Mouse (Mus musculus): ENCODE measurements around the gene Recql5.

Recql5 gene

DNA sequence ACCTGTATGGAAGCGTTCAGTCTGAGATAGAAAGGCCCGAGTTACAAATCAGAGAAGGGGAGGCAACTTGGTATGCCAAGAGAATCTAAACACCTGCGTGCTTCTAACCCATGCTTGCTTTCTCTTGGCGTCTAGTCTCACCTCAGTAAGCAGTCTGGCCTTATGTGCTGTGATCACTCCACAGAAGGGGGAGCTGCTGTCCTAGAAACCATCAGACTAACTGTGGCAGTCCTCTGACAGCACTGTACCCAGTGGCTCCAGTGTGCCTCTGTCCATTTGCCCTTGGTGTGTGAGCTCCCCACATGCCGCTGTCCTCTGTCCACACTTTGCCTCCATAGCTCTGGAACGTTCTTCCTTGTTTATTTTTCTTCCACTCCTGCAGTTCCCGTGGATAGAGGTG is 8.7 kb upstream of the Recql5 start:
- in situ Hi-C loops (cut with MboI; ENCODE audit: unreplicated experiment in 2 of 2): loop anchor here in 1 of 2 experiments (10.0 kb wide), 1 partner anchor 53 kb away; no protein-coding TSS in a partner anchor

- in situ Hi-C loops (cut with MboI; ENCODE audit: unreplicated experiment in 2 of 2): loop anchor here (5.0 to 10.0 kb wide), 3 partner anchors 55 to 525 kb away; partner anchors contain the start of gene Qrich2 (in 1 of the 2)
These were observed 6.5 kb upstream of the Recql5 start for GRCm38 (mm10) chr11:115939690-115940329.

GRCm38 (mm10) chr11:115933747-115934110 is 452 bp upstream of the Recql5 start:
- in situ Hi-C loops (cut with MboI; ENCODE audit: unreplicated experiment in 2 of 2): loop anchor here in 1 of 2 experiments (10.0 kb wide), 1 partner anchor 531 kb away; the partner anchor contains the start of gene Qrich2

DNA sequence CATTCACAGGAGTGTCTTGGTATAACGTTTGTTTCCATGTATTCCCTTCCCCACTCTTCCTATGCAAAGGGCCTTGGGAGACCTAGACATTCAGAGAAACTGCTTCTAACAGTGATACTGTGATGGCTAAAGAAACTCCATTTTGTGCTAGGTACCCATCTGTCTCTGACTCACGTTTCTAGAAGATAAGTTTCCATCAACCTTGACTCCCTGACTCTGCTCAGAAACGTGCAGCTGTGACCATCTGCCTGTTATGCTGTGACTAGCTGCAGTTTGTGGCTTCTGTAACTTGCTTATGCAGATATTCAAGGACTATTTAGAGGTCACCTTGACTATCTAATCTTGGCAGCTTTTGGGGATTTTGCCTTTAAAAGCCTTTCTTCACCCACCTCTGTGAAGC is 2.0 kb downstream of the Recql5 start:
- in situ Hi-C loops (cut with MboI; ENCODE audit: unreplicated experiment in 2 of 2): loop anchor here in 1 of 2 experiments (10.0 kb wide), 1 partner anchor 534 kb away; the partner anchor contains the start of gene Qrich2

DNA sequence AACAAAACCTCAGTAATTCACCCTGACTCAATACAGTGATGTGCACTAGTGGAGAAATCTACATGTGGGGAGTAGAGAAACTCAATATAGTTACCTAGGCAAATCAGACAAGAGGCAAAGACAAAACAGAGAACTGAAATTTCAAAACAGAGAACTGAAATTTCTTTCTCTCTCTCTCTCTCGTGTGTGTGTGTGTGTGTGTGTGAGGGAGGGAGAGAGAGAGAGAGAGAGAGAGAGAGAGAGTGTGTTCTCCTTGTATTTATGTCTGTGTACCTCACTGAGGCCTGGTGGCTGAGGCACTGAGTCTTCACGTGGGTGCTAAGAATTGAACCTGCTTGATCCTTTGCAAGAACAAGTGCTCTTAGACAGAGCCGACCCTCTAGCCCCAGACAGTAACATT is 3.5 kb downstream of the Recql5 start:
- in situ Hi-C loops (cut with MboI; ENCODE audit: unreplicated experiment in 2 of 2): loop anchor here in 1 of 2 experiments (10.0 kb wide), 1 partner anchor 535 kb away; the partner anchor contains the start of gene Qrich2

DNA sequence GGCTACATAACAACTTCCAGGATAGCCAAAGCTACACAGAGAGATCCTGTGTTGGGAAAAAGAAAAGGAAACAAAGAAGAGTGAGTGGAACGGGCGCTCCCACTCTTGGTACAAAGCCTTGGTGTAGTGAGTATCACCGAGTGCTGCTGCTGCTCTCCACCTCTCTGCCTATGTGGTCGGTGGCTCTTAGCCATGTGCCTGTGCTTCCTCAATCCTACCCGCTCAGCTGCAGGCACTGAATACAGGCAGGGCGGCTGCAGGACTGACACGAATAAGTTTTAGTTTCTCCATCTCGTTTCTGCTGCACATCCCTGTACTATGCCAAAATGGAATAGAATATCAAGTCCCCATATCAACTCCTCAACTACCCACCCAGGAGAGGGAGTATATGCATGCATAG is 4.2 kb downstream of the Recql5 start:
- in situ Hi-C loops (cut with MboI; ENCODE audit: unreplicated experiment in 2 of 2): no loop called here

DNA sequence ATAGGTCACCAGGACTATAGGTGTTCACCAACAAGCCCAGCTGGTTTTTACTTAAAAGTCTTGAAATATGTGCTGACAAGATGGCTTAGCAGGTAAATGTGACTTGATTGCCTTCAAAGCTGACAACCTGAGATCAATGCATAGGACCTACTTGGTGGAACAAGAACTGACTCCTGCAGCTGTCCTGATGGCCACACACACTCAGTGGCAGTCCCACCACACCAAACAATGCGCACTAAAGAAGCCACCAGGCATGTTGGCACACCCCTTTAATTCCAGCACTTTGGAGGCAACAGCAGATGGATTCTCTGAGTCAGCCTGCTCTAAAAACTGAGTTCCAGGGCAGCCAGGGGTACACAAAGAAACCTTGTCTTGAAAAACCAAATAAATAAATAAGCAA is 11.3 kb downstream of the Recql5 start:
- in situ Hi-C loops (cut with MboI; ENCODE audit: unreplicated experiment in 2 of 2): no loop called here

GRCm38 (mm10) chr11:115920110-115920818 is 13.0 kb downstream of the Recql5 start:
- in situ Hi-C loops (cut with MboI; ENCODE audit: unreplicated experiment in 2 of 2): no loop called here

- in situ Hi-C loops (cut with MboI; ENCODE audit: unreplicated experiment in 2 of 2): loop anchor here in 1 of 2 experiments (10.0 kb wide), 1 partner anchor 536 kb away; no protein-coding TSS in a partner anchor
These were observed 14.2 kb downstream of the Recql5 start for GRCm38 (mm10) chr11:115919073-115919472.

DNA sequence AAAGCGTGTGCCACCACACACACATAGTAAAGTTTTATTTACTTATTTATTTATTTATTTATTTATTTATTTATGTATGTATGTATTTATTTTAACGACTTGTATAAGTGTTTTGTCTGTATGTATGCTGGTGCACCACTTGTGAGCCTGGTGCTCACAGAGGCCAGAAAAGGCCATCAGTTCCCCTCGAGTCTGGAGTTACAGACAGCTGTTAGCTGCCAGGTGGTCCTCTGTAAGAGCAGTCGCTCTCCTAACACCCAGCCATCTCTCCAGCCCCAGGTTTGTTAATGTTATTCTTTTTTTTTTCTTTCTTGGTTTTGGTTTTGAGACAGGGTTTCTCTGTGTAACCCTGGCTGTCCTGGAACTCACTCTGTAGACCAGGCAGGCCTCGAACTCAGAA is 14.6 kb downstream of the Recql5 start:
- in situ Hi-C loops (cut with MboI; ENCODE audit: unreplicated experiment in 2 of 2): loop anchor here in 1 of 2 experiments (10.0 kb wide), 1 partner anchor 536 kb away; no protein-coding TSS in a partner anchor

DNA sequence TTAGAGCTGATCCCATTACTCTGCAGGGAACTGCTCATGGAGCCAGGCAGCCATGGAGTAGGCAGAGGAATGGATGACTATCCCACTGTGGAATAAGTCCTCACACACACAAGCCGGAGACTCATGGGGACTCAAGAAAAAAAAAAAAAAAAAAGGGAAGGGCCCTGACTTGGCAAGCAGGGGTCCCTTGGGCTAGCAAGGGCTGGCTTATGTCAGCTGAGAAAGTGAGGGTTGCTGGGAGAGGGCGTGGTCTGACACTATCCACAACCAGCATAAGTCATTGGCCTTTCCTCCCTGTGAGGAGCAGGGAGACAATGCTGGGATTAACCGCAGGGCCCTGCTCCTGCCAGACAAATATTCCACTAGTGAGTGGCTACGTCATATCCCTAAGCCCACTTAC is 16.7 kb downstream of the Recql5 start:
- in situ Hi-C loops (cut with MboI; ENCODE audit: unreplicated experiment in 2 of 2): loop anchor here in 1 of 2 experiments (10.0 kb wide), 1 partner anchor 538 kb away; no protein-coding TSS in a partner anchor

DNA sequence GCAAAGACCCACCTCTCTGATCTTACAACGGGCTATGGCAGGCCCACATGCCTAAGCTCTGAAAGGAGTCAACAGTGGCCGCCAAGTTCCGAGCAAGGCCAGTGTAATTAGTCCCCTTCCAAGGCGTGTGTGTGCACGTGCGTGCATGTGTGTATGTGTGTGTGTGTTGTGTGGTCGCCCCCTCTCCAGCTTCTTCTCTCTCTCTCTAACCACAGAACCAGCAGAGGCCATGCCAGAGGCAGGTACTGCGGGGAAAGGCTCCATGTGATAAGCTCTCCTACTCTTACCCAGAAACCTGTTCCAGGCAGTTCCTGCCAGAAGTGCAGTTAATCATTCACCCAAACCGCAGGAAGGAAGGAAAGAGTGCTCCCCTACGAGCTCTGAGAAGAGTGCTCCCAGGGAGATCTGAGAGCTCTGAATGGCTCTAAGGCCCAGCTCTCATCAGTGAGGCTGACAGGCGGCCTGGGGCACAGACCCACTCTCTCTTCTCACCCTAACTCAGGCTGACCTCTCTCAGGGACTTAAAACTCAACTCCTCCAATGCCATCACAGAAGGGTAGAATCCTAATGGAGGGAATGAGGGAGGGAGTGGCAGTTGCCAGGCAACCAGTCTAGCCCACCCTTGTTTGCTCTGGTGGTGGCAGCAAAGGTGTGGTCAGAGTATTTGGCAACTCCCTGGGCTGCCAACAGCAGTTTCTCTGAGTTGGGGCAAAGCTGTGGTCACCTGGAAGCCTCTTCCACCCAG is 21.5 kb downstream of the Recql5 start, which contains the start of gene Smim6:
TSS of gene Smim6 (plus strand) at position 386 of the 745 bp plus-strand sequence.
- in situ Hi-C loops (cut with MboI; ENCODE audit: unreplicated experiment in 2 of 2): loop anchor here in 1 of 2 experiments (10.0 kb wide), 1 partner anchor 543 kb away; no protein-coding TSS in a partner anchor

GRCm38 (mm10) chr11:115911134-115911561 is 22.1 kb downstream of the Recql5 start:
- in situ Hi-C loops (cut with MboI; ENCODE audit: unreplicated experiment in 2 of 2): loop anchor here in 1 of 2 experiments (10.0 kb wide), 1 partner anchor 544 kb away; no protein-coding TSS in a partner anchor

GRCm38 (mm10) chr11:115906521-115906920 is 26.8 kb downstream of the Recql5 start:
- in situ Hi-C loops (cut with MboI; ENCODE audit: unreplicated experiment in 2 of 2): no loop called here

- in situ Hi-C loops (cut with MboI; ENCODE audit: unreplicated experiment in 2 of 2): no loop called here
These were observed 27.2 kb downstream of the Recql5 start for GRCm38 (mm10) chr11:115906116-115906515.

DNA sequence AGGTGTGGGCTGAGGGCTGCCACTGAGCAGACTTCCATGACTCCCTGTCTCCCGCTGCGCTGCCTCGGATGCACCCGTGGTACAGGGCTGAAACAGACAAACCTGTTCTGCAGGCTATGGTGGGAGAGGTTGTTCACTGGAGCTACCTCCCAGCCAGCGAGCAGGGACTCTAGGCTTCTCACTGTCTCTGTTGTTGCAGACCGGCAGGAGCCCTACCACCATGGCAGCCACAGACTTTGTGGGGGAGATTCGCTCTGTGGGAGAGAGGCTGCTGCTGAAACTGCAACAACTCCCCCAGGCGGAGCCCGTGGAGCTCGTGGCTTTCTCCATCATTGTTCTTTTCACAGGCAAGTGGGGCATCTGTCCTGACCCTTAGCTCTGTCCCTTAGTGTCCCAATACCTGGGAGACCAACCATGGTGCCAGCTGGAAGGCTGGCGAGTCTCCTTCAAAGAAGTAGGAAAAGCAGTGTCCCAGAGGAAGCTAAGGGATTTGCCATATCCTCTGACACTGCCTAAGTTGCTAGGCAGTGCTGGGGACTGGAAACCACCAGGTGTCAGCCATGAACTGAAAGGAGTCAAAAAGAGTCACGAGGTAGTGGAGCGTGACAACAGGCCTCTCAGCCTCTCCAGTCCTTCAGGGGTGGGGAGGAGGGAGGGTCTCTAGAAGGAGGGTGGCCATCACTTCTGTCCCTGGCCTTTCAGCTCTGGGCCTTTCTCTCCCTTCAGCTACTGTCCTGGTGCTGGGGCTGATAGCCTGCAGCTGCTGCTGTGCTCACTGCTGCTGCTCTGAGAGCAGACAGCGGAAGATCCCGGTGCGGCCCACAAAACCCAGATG is 28.1 kb downstream of the Recql5 start:
- in situ Hi-C loops (cut with MboI; ENCODE audit: unreplicated experiment in 2 of 2): no loop called here

DNA sequence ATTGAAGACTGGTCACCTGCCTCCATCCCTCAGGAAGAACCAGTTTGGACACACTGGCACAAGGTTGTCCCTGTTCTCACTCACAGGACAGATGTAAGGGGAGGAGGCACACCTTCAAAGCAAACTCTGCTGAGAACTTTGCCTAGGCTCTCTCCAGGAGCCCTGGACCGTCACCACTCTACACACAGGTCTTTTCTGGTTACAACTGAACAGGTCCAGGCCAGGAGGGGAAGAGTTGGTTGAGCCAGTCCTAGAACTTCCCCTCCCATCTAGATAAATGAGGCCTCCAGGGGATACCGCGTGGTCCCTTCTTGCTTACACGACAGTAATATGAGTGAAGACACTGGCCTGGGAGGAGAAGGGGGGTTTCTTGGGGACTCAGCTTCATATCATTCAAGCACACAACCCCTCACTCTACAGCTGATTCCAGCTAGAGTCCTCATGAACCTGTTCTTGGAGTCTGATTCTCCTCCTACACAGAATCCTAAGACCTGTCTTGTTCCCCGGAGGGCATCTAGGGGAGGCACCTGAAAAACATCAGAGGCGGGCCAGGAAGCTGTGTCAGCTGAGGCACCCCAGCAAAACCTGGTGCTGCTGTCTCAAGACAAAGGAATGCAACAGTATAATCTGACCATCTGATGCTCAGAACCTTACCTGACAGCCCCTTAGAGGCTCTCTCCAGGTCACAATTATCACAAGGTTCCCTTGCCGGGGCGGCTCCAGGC is 28.9 kb downstream of the Recql5 start:
- in situ Hi-C loops (cut with MboI; ENCODE audit: unreplicated experiment in 2 of 2): no loop called here

- in situ Hi-C loops (cut with MboI; ENCODE audit: unreplicated experiment in 2 of 2): no loop called here
These were observed 29.7 kb downstream of the Recql5 start for GRCm38 (mm10) chr11:115903384-115904230.
